Mouse (Mus musculus): ENCODE results near the gene Vmn2r90. TPM values are rescaled to one million over a fixed set of nuclear protein-coding genes. Genes with fewer than 3 reads are reported as not detected.
"Not testable (repeated sequence)": the region's sequence is repeated elsewhere in the genome, so short reads cannot be mapped to it uniquely, and the experiment has no call there.

The Vmn2r90 gene
- polyA plus RNA-seq (2015; fragmentation: Nextera tagmentation; extraction: Ambion mirVana): not detected in 2 replicates

DNA sequence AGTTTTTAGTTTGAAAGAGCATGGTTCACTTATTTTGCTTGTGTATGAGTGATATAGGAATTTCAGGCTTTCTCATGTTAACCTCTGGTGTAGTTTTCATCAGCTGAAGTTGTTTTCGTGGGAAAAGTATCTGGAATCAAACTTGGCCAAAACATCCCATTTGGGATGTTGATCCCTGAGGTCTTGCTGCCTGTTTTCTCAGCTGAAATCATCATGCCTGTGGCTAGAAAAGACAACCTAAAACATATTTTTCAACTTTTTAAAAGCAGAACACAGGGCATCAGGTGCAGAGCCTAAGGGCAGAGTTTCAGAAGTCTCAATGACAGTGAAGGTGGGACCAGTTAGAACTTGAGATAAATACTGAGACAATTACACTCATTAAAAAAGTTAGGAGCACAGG, at the start of gene Vmn2r90:
Gene Vmn2r90, plus strand, starts transcription at position 301 of the 400 bp plus-strand sequence.
- Histone ChIP-seq H3K36me3 (ENCODE audit: control insufficient read depth, insufficient read depth) (no peaks in the 10 kb centered on the region), H3K4me3 (ENCODE audit: low read depth, low read length) (no peak within 1 kb of the TSS), H3K4me2 (ENCODE audit: low read depth, low read length) (no peak within 1 kb of the TSS), H3K27me3 (ENCODE audit: control insufficient read depth, insufficient read depth, low read depth, low read length) (no peaks in the 10 kb centered on the region), H3K9me3 (replicated peaks; ENCODE audit: control insufficient read depth, low read length) (no peaks in the 10 kb centered on the region), H3K27ac (ENCODE audit: low read length) (no peak within 1 kb of the TSS), H3K4me1 (ENCODE audit: control insufficient read depth, low read depth, low read length) (no peaks in the 10 kb centered on the region), H3K9ac (ENCODE audit: low read depth, low read length) (no peak within 1 kb of the TSS)
- WGBS (ENCODE audit: insufficient replicate concordance): 24% methylated on average over 1 of the region's 1 CpGs
- no peak for ATAC-seq (ENCODE audit: low read depth)

DNA sequence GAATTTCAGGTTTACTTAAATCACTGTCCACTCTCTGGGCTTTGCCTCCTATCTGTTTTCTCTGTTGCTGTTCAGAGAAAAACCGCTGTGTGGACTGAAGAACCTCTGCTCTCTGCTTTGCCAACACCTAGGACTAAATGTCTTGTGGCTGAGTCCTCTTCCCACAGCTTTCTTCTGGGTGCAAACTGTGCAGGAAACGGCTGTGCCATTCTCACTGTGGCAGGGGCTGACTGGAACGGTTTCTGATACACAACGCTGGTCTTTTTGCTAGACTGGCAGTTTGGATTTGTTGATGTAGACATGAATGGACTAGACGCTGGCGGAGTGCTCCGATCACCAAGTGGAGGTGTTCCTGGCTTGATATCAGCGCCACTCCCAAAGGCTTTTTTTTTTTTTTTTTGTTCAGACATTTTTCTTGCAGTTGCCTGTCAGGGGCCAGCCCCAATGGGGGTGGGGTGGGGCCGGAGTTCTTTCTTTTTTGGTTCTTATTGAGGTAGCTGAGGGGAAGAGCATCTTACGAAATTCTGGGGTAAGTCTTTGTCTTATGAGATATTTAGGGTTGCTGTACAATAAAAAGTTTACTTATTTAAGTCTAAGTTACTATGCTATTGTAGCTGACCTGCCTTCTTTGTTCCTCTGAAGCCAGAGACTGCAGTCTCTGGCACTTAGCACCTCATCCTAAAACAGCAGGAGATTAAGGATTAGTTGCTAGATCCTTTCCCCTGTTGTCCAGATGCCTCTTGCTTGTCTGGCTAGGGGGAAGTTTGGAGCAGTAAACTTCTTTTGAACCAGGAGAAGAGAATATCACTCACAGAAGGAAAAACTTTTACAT, 48.3 kb upstream of the Vmn2r90 start:
- no peak overlapping the region for H3K27ac ChIP-seq (ENCODE audit: low read length)
- no peaks in the 10 kb centered on the region for H3K9me3 ChIP-seq (replicated peaks; ENCODE audit: control insufficient read depth, low read length)
- no peak overlapping the region for H3K4me2 ChIP-seq (ENCODE audit: low read depth, low read length)
- no peak for ATAC-seq (ENCODE audit: low read depth)
- H3K36me3 ChIP-seq (ENCODE audit: control insufficient read depth, insufficient read depth): no peaks in the 10 kb centered on the region
- WGBS (ENCODE audit: insufficient replicate concordance): 10% methylated on average over 10 of the region's 10 CpGs
- no peaks in the 10 kb centered on the region for H3K4me1 ChIP-seq (ENCODE audit: control insufficient read depth, low read depth, low read length)
- H3K27me3 ChIP-seq (ENCODE audit: control insufficient read depth, insufficient read depth, low read depth, low read length): no peaks in the 10 kb centered on the region
- H3K4me3 ChIP-seq (ENCODE audit: low read depth, low read length): no peak overlapping the region
- H3K9ac ChIP-seq (ENCODE audit: low read depth, low read length): no peak overlapping the region

DNA sequence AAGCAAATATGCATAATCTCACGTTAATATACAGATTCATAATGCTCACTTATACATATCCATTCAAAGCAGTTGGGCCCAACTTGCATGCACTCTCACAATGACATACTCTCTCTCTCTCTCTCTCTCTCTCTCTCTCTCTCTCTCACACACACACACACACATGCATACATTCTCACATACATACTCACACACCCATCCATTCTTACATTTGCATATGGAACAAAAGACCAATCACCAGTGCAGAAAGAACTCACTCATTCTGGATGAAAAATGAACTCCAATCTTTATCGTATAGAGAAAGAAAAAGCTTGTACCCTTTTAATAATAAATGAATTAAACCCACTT, 47.7 kb upstream of the Vmn2r90 start:
- Histone ChIP-seq H3K4me1 (ENCODE audit: control insufficient read depth, low read depth, low read length) (no peaks in the 10 kb centered on the region), H3K27me3 (ENCODE audit: control insufficient read depth, insufficient read depth, low read depth, low read length) (no peaks in the 10 kb centered on the region), H3K36me3 (ENCODE audit: control insufficient read depth, insufficient read depth) (no peaks in the 10 kb centered on the region), H3K4me2 (ENCODE audit: low read depth, low read length) (no peak overlapping the region), H3K4me3 (ENCODE audit: low read depth, low read length) (no peak overlapping the region), H3K9me3 (replicated peaks; ENCODE audit: control insufficient read depth, low read length) (no peaks in the 10 kb centered on the region), H3K27ac (ENCODE audit: low read length) (no peak overlapping the region), H3K9ac (ENCODE audit: low read depth, low read length) (no peak overlapping the region)
- 40% methylated on average over 2 of the region's 2 CpGs for WGBS (ENCODE audit: insufficient replicate concordance)
- ATAC-seq (ENCODE audit: low read depth): no peak

DNA sequence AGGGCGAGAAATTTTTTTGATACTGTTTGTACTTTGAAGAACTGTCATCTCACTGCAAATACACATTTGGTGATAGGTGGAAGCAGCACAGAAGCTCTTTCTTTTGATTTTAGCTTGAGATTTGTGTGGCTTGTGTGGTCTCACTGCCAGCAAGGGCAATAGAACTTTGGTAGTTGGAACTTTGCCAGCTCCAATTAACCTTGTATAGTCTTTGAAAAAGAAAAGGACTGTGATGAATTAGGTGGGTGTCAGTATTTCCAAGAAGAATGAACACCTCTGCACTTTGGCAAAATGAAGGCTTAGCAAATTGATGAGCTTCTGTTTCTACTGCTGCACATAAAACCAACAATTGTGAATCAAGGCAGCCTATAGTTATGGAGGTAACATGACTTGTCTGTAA, 24.8 kb upstream of the Vmn2r90 start:
- Histone ChIP-seq H3K4me2 (ENCODE audit: low read depth, low read length) (no peak overlapping the region), H3K4me3 (ENCODE audit: low read depth, low read length) (no peak overlapping the region), H3K9ac (ENCODE audit: low read depth, low read length) (no peak overlapping the region), H3K27me3 (ENCODE audit: control insufficient read depth, insufficient read depth, low read depth, low read length) (no peaks in the 10 kb centered on the region), H3K4me1 (ENCODE audit: control insufficient read depth, low read depth, low read length) (no peaks in the 10 kb centered on the region), H3K36me3 (ENCODE audit: control insufficient read depth, insufficient read depth) (no peaks in the 10 kb centered on the region), H3K27ac (ENCODE audit: low read length) (no peak overlapping the region), H3K9me3 (replicated peaks; ENCODE audit: control insufficient read depth, low read length) (no peaks in the 10 kb centered on the region)
- 67% methylated on average over 1 of the region's 1 CpGs for WGBS (ENCODE audit: insufficient replicate concordance)
- ATAC-seq (ENCODE audit: low read depth): no peak

DNA sequence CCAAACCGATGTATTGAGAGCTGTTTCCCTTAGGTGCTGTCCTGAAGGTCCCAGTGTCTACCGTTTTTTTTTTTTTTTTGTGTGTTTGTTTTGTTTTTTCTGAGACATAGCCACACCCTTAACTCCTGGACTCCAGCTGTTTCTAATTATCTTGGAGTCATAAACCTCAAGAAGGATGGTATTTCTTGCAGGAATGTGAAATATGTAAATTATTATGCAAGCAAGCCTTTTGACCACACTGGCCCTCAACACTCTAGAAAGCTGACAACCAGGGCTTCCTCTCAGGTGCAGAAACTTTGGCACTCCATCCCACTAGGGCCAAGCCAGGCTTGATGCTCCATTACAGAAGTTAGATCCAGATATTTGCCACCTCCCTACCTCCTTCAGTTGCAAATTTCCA, 12.9 kb upstream of the Vmn2r90 start:
- H3K4me1 ChIP-seq (ENCODE audit: control insufficient read depth, low read depth, low read length): no peaks in the 10 kb centered on the region
- no peak overlapping the region for H3K9ac ChIP-seq (ENCODE audit: low read depth, low read length)
- H3K27ac ChIP-seq (ENCODE audit: low read length): no peak overlapping the region
- no peaks in the 10 kb centered on the region for H3K9me3 ChIP-seq (replicated peaks; ENCODE audit: control insufficient read depth, low read length)
- H3K36me3 ChIP-seq (ENCODE audit: control insufficient read depth, insufficient read depth): no peaks in the 10 kb centered on the region
- no peaks in the 10 kb centered on the region for H3K27me3 ChIP-seq (ENCODE audit: control insufficient read depth, insufficient read depth, low read depth, low read length)
- H3K4me3 ChIP-seq (ENCODE audit: low read depth, low read length): no peak overlapping the region
- no peak for ATAC-seq (ENCODE audit: low read depth)
- WGBS (ENCODE audit: insufficient replicate concordance): 54% methylated on average over 2 of the region's 2 CpGs
- no peak overlapping the region for H3K4me2 ChIP-seq (ENCODE audit: low read depth, low read length)

DNA sequence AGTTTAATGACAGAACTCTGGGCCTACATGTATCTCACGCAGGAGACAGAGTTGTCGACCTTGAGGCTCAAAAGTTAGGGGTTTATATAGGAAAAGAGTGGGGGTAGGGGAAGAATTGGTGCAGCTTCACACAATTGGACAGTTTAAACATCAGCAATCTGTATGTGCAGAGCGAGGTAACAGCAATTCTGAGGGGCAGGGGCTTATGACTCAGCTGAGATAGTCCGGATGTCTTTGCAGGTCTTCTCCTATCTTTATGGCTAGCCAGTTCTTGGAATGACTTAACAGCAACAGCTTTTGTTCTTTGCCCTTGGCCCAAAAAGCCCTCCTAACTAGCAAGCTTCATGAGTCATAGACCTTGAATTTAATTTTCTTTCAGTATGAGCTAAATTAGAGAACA, 28.8 kb downstream of the Vmn2r90 start:
- 57% methylated on average over 4 of the region's 4 CpGs for WGBS (ENCODE audit: insufficient replicate concordance)
- H3K4me2 ChIP-seq (ENCODE audit: low read depth, low read length); H3K9me3 ChIP-seq (replicated peaks; ENCODE audit: control insufficient read depth, low read length); H3K4me1 ChIP-seq (ENCODE audit: control insufficient read depth, low read depth, low read length); H3K36me3 ChIP-seq (ENCODE audit: control insufficient read depth, insufficient read depth); ATAC-seq (ENCODE audit: low read depth); H3K4me3 ChIP-seq (ENCODE audit: low read depth, low read length); H3K27me3 ChIP-seq (ENCODE audit: control insufficient read depth, insufficient read depth, low read depth, low read length); H3K9ac ChIP-seq (ENCODE audit: low read depth, low read length); H3K27ac ChIP-seq (ENCODE audit: low read length): not testable (repeated sequence)

DNA sequence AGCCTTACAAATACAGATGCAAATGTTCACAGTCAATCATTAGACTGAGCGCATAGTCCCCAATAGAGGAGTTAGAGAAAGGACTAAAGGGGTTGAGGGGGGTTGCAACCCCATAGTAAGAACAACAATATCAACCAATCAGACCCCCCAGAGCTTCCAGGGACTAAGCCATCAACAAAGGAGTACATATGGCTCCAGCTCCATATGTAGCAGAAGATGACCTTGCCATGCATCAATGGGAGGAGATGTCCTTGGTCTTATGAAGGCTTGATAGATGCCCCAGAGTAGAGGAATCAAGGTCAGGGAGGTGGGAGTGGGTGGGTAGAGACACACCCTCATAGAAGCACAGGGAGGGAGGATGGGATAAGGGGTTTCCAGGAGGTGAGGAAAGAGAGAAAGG, 35.1 kb downstream of the Vmn2r90 start:
- 64% methylated on average over 1 of the region's 1 CpGs for WGBS (ENCODE audit: insufficient replicate concordance)
- no peak overlapping the region for H3K4me2 ChIP-seq (ENCODE audit: low read depth, low read length)
- no peak overlapping the region for H3K27ac ChIP-seq (ENCODE audit: low read length)
- H3K9me3 ChIP-seq (replicated peaks; ENCODE audit: control insufficient read depth, low read length): no peaks in the 10 kb centered on the region
- H3K4me3 ChIP-seq (ENCODE audit: low read depth, low read length): no peak overlapping the region
- H3K27me3 ChIP-seq (ENCODE audit: control insufficient read depth, insufficient read depth, low read depth, low read length): no peaks in the 10 kb centered on the region
- H3K36me3 ChIP-seq (ENCODE audit: control insufficient read depth, insufficient read depth): no peaks in the 10 kb centered on the region
- no peaks in the 10 kb centered on the region for H3K4me1 ChIP-seq (ENCODE audit: control insufficient read depth, low read depth, low read length)
- no peak for ATAC-seq (ENCODE audit: low read depth)
- H3K9ac ChIP-seq (ENCODE audit: low read depth, low read length): no peak overlapping the region

DNA sequence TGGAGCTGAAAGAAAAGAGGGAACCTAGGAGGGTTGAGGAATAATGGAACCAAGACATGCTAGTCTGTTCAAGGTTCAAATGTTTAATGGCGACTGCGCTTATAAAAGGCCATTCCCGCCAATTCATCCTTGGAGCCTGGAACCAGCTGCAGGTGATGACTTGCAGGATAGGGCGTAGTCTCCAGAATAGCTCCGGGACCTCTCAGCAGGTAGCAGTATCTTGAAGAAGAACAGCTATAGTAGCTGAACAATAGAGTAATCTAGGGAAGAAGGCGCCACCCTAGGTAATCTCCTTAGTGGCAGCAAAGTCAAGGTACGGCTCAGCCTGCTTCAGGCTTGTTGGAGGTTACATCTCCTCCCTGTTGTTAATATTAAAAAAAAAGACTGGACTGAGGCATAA, 35.8 kb downstream of the Vmn2r90 start:
- WGBS (ENCODE audit: insufficient replicate concordance): 80% methylated on average over 7 of the region's 7 CpGs
- ATAC-seq (ENCODE audit: low read depth): not testable (repeated sequence)

DNA sequence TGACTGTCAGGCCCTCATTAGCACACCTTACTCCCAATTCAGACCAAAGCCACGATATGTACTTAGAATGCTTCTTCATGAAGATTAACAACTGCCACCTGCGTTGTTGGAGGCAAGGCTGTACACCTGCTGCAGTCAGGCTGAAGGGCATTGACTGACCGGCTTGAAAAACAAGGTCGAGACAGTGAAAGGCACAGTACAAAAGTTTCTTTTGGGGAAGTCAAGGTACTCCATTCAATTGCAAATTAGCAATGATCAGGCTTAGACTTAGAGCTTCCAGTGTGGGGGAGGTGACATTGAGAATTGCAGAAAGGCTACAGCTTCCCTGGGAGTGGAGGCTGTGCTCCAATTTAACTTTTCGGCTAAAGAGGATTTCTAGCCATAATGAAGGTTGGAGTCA, 36.4 kb downstream of the Vmn2r90 start:
- not testable (repeated sequence) for H3K4me3 ChIP-seq (ENCODE audit: low read depth, low read length); H3K9ac ChIP-seq (ENCODE audit: low read depth, low read length); H3K27ac ChIP-seq (ENCODE audit: low read length); H3K4me1 ChIP-seq (ENCODE audit: control insufficient read depth, low read depth, low read length); ATAC-seq (ENCODE audit: low read depth); H3K36me3 ChIP-seq (ENCODE audit: control insufficient read depth, insufficient read depth); H3K27me3 ChIP-seq (ENCODE audit: control insufficient read depth, insufficient read depth, low read depth, low read length); H3K4me2 ChIP-seq (ENCODE audit: low read depth, low read length); H3K9me3 ChIP-seq (replicated peaks; ENCODE audit: control insufficient read depth, low read length)
- 59% methylated on average over 5 of the region's 5 CpGs for WGBS (ENCODE audit: insufficient replicate concordance)

More for the DNA sequence above, 35.8 kb downstream of the Vmn2r90 start:
- H3K4me1 ChIP-seq (ENCODE audit: control insufficient read depth, low read depth, low read length); H3K4me2 ChIP-seq (ENCODE audit: low read depth, low read length); H3K9me3 ChIP-seq (replicated peaks; ENCODE audit: control insufficient read depth, low read length); H3K4me3 ChIP-seq (ENCODE audit: low read depth, low read length); H3K27me3 ChIP-seq (ENCODE audit: control insufficient read depth, insufficient read depth, low read depth, low read length); H3K36me3 ChIP-seq (ENCODE audit: control insufficient read depth, insufficient read depth); H3K27ac ChIP-seq (ENCODE audit: low read length); H3K9ac ChIP-seq (ENCODE audit: low read depth, low read length): not testable (repeated sequence)

Measured in liver, embryonic 16.5 days (tissue).